In the genomic region with DNA sequence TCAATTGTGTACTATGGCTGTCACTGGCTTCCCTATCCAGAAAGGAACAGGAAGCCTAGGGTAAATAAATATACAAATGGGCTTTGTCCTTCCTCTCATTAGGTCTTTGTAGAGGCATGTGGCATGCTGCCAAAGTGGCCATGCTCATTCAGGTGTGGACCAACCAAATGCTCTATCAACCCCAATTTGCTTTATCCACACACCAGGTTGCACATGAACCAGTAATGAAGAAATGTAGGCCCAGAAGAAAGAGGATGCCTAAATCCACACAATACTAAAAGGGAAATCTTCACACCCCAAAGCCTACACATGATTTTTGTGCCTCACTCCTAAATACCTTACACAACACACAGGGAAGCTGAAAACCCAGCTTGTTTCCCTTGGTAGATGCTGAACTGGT, we compare ENCODE assay signal across 13 mouse cellular contexts. TPM values are rescaled to one million over a fixed set of nuclear protein-coding genes. Genes with fewer than 3 reads are reported as not detected.
DNase-seq lines count a peak whose midpoint lies in the region; ATAC-seq and TF ChIP-seq lines count a peak whose summit lies in the region.
"Had no signal": no experiment of that assay in that cellular context is flagged by ENCODE, and none has a peak within 500 bp of the region (broad histone marks: within the 10 kb centered on the region; RNA-seq: fewer than 3 reads in every experiment).

No protein-coding gene starts in this region.

- no peaks in the 10 kb centered on the region for H3K4me1 ChIP-seq in hindbrain, embryonic 16.5 days (ENCODE audit: control insufficient read depth, insufficient read depth, low read depth, low read length)
- no peaks in the 10 kb centered on the region for H3K4me1 ChIP-seq in hindbrain, embryonic 11.5 days (replicated peaks; ENCODE audit: control insufficient read depth, insufficient read depth, low read length)
- H3K4me1 ChIP-seq in kidney, adult 2 months (ENCODE audit: control insufficient read depth, insufficient read depth, low read length), result no peaks in the 10 kb centered on the region
- H3K4me1 ChIP-seq: liver, embryonic 15.5 days; midbrain, embryonic 12.5 days had no signal

- no peaks in the 10 kb centered on the region for H3K27me3 ChIP-seq in hindbrain, embryonic 16.5 days (replicated peaks; ENCODE audit: control insufficient read depth, insufficient read depth, low read length)
- no peaks in the 10 kb centered on the region for H3K27me3 ChIP-seq in hindbrain, embryonic 11.5 days (ENCODE audit: control insufficient read depth, insufficient read depth, low read length)
- no peaks in the 10 kb centered on the region for H3K27me3 ChIP-seq in kidney, adult 2 months (replicated peaks; ENCODE audit: control insufficient read depth, insufficient read depth, low read length)
- H3K27me3 ChIP-seq: liver, embryonic 15.5 days; midbrain, embryonic 12.5 days had no signal

- DNase-seq in hindbrain, embryonic 11.5 days (ENCODE audit: low spot score), result no peak
- peak; percentile 2 for DNase-seq in right cerebral cortex, postnatal 25 days
- DNase-seq in right cerebral cortex, postnatal 4 days, result no peak
- peak; percentile 52 for DNase-seq in kidney, adult 2 months
- DNase-seq in ovary, postnatal 14 days (ENCODE audit: low spot score), result no peak
- DNase-seq in urinary bladder, adult 2 months (ENCODE audit: low spot score), result no peak
- DNase-seq in neural tube, embryonic 10.5 days (ENCODE audit: extremely low spot score, low spot score), result no peak
- DNase-seq: heart, adult 2 months; right cerebral cortex, postnatal 14 days; thymus, postnatal 4 days had no signal

- H3K9me3 ChIP-seq in hindbrain, embryonic 16.5 days (ENCODE audit: control insufficient read depth, low read length), result no peaks in the 10 kb centered on the region
- no peaks in the 10 kb centered on the region for H3K9me3 ChIP-seq in hindbrain, embryonic 11.5 days (ENCODE audit: control insufficient read depth, low read length)
- H3K9me3 ChIP-seq: liver, embryonic 15.5 days; midbrain, embryonic 12.5 days had no signal

- peak; percentile 16; the same call in 1 of the 2 replicates for ATAC-seq in hindbrain, embryonic 16.5 days
- ATAC-seq in hindbrain, embryonic 11.5 days (ENCODE audit: low FRiP score), result no peak

- H3K36me3 ChIP-seq in hindbrain, embryonic 16.5 days (ENCODE audit: control insufficient read depth, insufficient read depth, low read length), result peaks cover 46% of the 10 kb centered on the region
- 0 out of 2 replicates have a peak, but pooled peaks cover 18% of the 10 kb centered on the region for H3K36me3 ChIP-seq in hindbrain, embryonic 11.5 days (ENCODE audit: control insufficient read depth, insufficient read depth, low read length)
- H3K36me3 ChIP-seq in kidney, adult 2 months (ENCODE audit: control insufficient read depth, insufficient read depth, low read length), result no peaks in the 10 kb centered on the region

- H3K27ac ChIP-seq in hindbrain, embryonic 16.5 days (ENCODE audit: low read depth, low read length), result no peak overlapping the region
- H3K27ac ChIP-seq in hindbrain, embryonic 11.5 days (ENCODE audit: low read depth, low read length), result no peak overlapping the region
- no peak overlapping the region for H3K27ac ChIP-seq in kidney, adult 2 months (ENCODE audit: insufficient read depth, low read depth, low read length)
- H3K27ac ChIP-seq: heart, adult 2 months; liver, embryonic 15.5 days; midbrain, embryonic 12.5 days had no signal

- no peak overlapping the region for H3K9ac ChIP-seq in hindbrain, embryonic 16.5 days (ENCODE audit: low read depth, low read length)
- no peak overlapping the region for H3K9ac ChIP-seq in hindbrain, embryonic 11.5 days (ENCODE audit: low read depth, low read length)
- H3K9ac ChIP-seq: liver, embryonic 15.5 days; midbrain, embryonic 12.5 days had no signal

- H3K4me3 ChIP-seq in hindbrain, embryonic 16.5 days (ENCODE audit: low read length), result no peak overlapping the region
- no peak overlapping the region for H3K4me3 ChIP-seq in hindbrain, embryonic 11.5 days (ENCODE audit: low read depth, low read length)
- no peak overlapping the region for H3K4me3 ChIP-seq in kidney, adult 2 months (ENCODE audit: insufficient read depth, low read depth, low read length)
- H3K4me3 ChIP-seq: heart, adult 2 months; liver, embryonic 15.5 days; midbrain, embryonic 12.5 days had no signal

- no peak for TF ChIP-seq CTCF in kidney, adult 2 months (conservative IDR thresholded peaks at IDR 0.05; ENCODE audit: insufficient read depth, insufficient read length, low read depth, low read length)

- TF ChIP-seq POLR2A in kidney, adult 2 months (IDR thresholded peaks at IDR 0.05; ENCODE audit: low read depth, low read length), result no peak

- no peak overlapping the region for H3K4me2 ChIP-seq in hindbrain, embryonic 16.5 days (ENCODE audit: low read length)
- no peak overlapping the region for H3K4me2 ChIP-seq in hindbrain, embryonic 11.5 days (replicated peaks; ENCODE audit: low read depth, low read length)
- H3K4me2 ChIP-seq: liver, embryonic 15.5 days; midbrain, embryonic 12.5 days had no signal

RNA-seq across cellular contexts. Expression of gene Pogk, which starts 8.2 kb away (rescaled TPM):
- polyA plus RNA-seq in hindbrain, embryonic 16.5 days (2015; fragmentation: Nextera tagmentation; extraction: Ambion mirVana), result 26.8 and 37.3 TPM in 2 replicates
- polyA plus RNA-seq in hindbrain, embryonic 11.5 days (2014; fragmentation: Nextera tagmentation; extraction: Ambion mirVana), result 33.3 and 39.0 TPM in 2 replicates
- 7.4 TPM in 2 replicates for polyA plus RNA-seq in kidney, adult 2 months (2012; rRNA removed)
- 10.4 and 10.5 TPM in 2 replicates for polyA plus RNA-seq in urinary bladder, adult 2 months (2012; rRNA removed)

RNA-seq across cellular contexts. Expression of gene Tada1, which starts 22.6 kb away (rescaled TPM):
- 73.8 and 77.8 TPM in 2 replicates for polyA plus RNA-seq in hindbrain, embryonic 16.5 days (2015; fragmentation: Nextera tagmentation; extraction: Ambion mirVana)
- polyA plus RNA-seq in hindbrain, embryonic 11.5 days (2014; fragmentation: Nextera tagmentation; extraction: Ambion mirVana), result 70.0 and 74.9 TPM in 2 replicates
- polyA plus RNA-seq in kidney, adult 2 months (2012; rRNA removed), result 15.9 and 16.9 TPM in 2 replicates
- 20.7 and 24.5 TPM in 2 replicates for polyA plus RNA-seq in urinary bladder, adult 2 months (2012; rRNA removed)

Comparison
In these comparisons a context has a peak if more than half of its experiments do, and no peak if none do; other contexts are left out.
1. DNase-seq: peak in right cerebral cortex, postnatal 25 days (single experiment) and kidney, adult 2 months (single experiment); none in hindbrain, embryonic 11.5 days (single experiment), right cerebral cortex, postnatal 4 days (single experiment), ovary, postnatal 14 days (single experiment), urinary bladder, adult 2 months (single experiment) and neural tube, embryonic 10.5 days (single experiment).